Mouse (Mus musculus) C2C12 (cell line): ENCODE measurements around the gene Trim29.

ENCODE experiments used
- CEBPB ChIP-seq: IDR thresholded peaks from one replicate; pipeline ENCODE4 v1.6.1; 2011; ENCODE audit warnings: low read depth, mild to moderate bottlenecking, control low read depth, moderate library complexity
- CTCF ChIP-seq: IDR thresholded peaks from one replicate; pipeline ENCODE4 v1.5.1; 2011; ENCODE audit not compliant: control insufficient read depth, insufficient read depth, insufficient read length
- MAX ChIP-seq: IDR thresholded peaks from one replicate; pipeline ENCODE4 v1.6.1; 2011; ENCODE audit warnings: mild to moderate bottlenecking, control low read depth
- USF1 ChIP-seq: IDR thresholded peaks from one replicate; pipeline ENCODE4 v1.6.1; 2011; ENCODE audit warnings: low read depth, mild to moderate bottlenecking, control low read depth, moderate library complexity

DNA sequence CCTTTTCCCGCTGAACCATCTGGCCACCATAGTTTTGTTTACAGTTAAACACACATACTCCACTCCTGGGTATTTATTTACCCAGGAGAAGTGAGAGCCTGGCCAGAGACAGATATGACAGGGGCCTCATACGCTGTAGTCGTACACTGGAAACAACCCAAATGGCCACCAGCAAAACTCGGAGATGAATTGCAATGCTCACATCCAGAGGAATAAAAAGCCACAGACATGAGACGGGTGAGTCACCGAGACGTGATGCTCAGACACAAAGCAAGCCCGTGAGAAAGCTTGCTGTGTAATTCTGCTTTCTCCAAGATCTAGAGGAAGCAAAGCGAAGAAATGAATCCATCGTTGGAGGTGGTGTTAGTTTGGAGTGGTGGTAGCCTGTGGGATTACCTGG lies 10.3 kb upstream of the Trim29 start:
- TF ChIP-seq CEBPB (no peak), CTCF (no peak), USF1 (no peak), MAX (no peak)
